Mouse (Mus musculus) stomach, embryonic 14.5 days (tissue): Measurements from ENCODE around the gene Lix1. TPM values are rescaled to one million over a fixed set of nuclear protein-coding genes. Genes with fewer than 3 reads are reported as not detected.
"Not testable (repeated sequence)": the region's sequence is repeated elsewhere in the genome, so short reads cannot be mapped to it uniquely, and the experiment has no call there.

Source experiments
- ATAC-seq: fragments of 200-750 bp; cut with Nextera tagmentation; 2 replicates; pipeline ENCODE4 v1.8.0; 2017; ENCODE audit warnings: low read depth, moderate TSS enrichment; ENCODE audit not compliant: insufficient number of reproducible peaks, insufficient read depth, low FRiP score
- H3K27ac ChIP-seq: fragments of 300-500 bp; sonication (generic); 2 replicates; pipeline ENCODE4 v1.5.1; 2014; ENCODE audit warnings: mild to moderate bottlenecking, low read length, moderate library complexity, mixed read lengths
- H3K27me3 ChIP-seq: fragments of 300-500 bp; sonication (generic); 2 replicates; pipeline ENCODE4 v1.6.1; 2014; ENCODE audit warnings: low read length, control low read depth, mixed read lengths; ENCODE audit not compliant: control insufficient read depth, insufficient read depth
- H3K36me3 ChIP-seq: fragments of 300-500 bp; sonication (generic); 2 replicates; pipeline ENCODE4 v1.6.1; 2014; ENCODE audit warnings: mild to moderate bottlenecking, control low read depth, low read length, moderate library complexity, mixed read lengths; ENCODE audit not compliant: control insufficient read depth, insufficient read depth
- H3K4me1 ChIP-seq: fragments of 300-500 bp; sonication (generic); 2 replicates; pipeline ENCODE4 v1.6.1; 2014; ENCODE audit warnings: low read length, control low read depth, mixed read lengths; ENCODE audit not compliant: control insufficient read depth, insufficient read depth
- H3K4me2 ChIP-seq: fragments of 300-500 bp; sonication (generic); replicated peaks from 2 replicates; pipeline ENCODE4 v1.6.1; 2014; ENCODE audit warnings: low read depth, low read length, control low read depth
- H3K4me3 ChIP-seq: fragments of 300-500 bp; sonication (generic); 2 replicates; pipeline ENCODE4 v1.5.1; 2014; ENCODE audit warnings: low read depth, low read length, control low read depth
- H3K9ac ChIP-seq: fragments of 300-500 bp; sonication (generic); replicated peaks from 2 replicates; pipeline ENCODE4 v1.6.1; 2014; ENCODE audit warnings: low read depth, mild to moderate bottlenecking, control low read depth, low read length, moderate library complexity, mixed read lengths
- H3K9me3 ChIP-seq: fragments of 300-500 bp; sonication (generic); 2 replicates; pipeline ENCODE4 v1.6.1; 2016; ENCODE audit warnings: low read depth, low read length, control low read depth; ENCODE audit not compliant: control insufficient read depth
- WGBS: fragments of 180-500 bp; shearing (Covaris S2); extraction: QIAGEN DNeasy Blood & Tissue Kit; methylation state at CpG from one replicate; pipeline ENCODE4 v1.1.7; 2014; 5-methylcytosine and 5-hydroxymethylcytosine counted together
- polyA plus RNA-seq: library from polyadenylated mRNA; unstranded; fragments of >200 nt; fragmentation: Nextera tagmentation; extraction: Ambion mirVana; gene quantifications from 2 replicates; pipeline ENCODE4 v1.2.1, GENCODE M21; 2014

The Lix1 gene
- polyA plus RNA-seq, 1 experiment from 2014 or later = 7.9 TPM

- Histone ChIP-seq H3K4me3 (no peak overlapping the region), H3K4me1 (peaks cover 3% of the 10 kb centered on the region; the same call in 1 of the 2 replicates), H3K27me3 (no peaks in the 10 kb centered on the region), H3K4me2 (0 out of 2 replicates have a peak overlapping the region, but pooled peaks have one; percentile 20), H3K9me3 (no peaks in the 10 kb centered on the region), H3K27ac (0 out of 2 replicates have a peak overlapping the region, but pooled peaks have one; percentile 7), H3K36me3 (no peaks in the 10 kb centered on the region), H3K9ac (no peak overlapping the region)
- peak; percentile 63; the same call in 1 of the 2 replicates for ATAC-seq
- 29% methylated on average over 7 of the region's 7 CpGs for WGBS
Measured at GRCm38 (mm10) chr17:17491622-17492001, 89.1 kb downstream of the Lix1 start.

- Histone ChIP-seq H3K9me3 (no peaks in the 10 kb centered on the region), H3K27me3 (no peaks in the 10 kb centered on the region), H3K4me1 (peaks cover 3% of the 10 kb centered on the region; the same call in 1 of the 2 replicates), H3K4me3 (no peak overlapping the region), H3K9ac (no peak overlapping the region), H3K4me2 (no peak overlapping the region), H3K27ac (no peak overlapping the region), H3K36me3 (no peaks in the 10 kb centered on the region)
- no peak for ATAC-seq
- 72% methylated on average over 8 of the region's 8 CpGs for WGBS
Measured at GRCm38 (mm10) chr17:17492116-17492515, 89.6 kb downstream of the Lix1 start.

- not testable (repeated sequence) for H3K4me1 ChIP-seq, H3K9me3 ChIP-seq, H3K36me3 ChIP-seq, H3K27ac ChIP-seq, H3K9ac ChIP-seq, H3K4me3 ChIP-seq, H3K27me3 ChIP-seq, H3K4me2 ChIP-seq, ATAC-seq
Measured at GRCm38 (mm10) chr17:17496234-17496633, 93.8 kb downstream of the Lix1 start.

GRCm38 (mm10) chr17:17496730-17497129 is 94.3 kb downstream of the Lix1 start:
- no peak overlapping the region for H3K27ac ChIP-seq
- no peaks in the 10 kb centered on the region for H3K4me1 ChIP-seq
- H3K27me3 ChIP-seq = no peaks in the 10 kb centered on the region
- no peak overlapping the region for H3K9ac ChIP-seq
- no peaks in the 10 kb centered on the region for H3K9me3 ChIP-seq
- H3K4me2 ChIP-seq = no peak overlapping the region
- no peaks in the 10 kb centered on the region for H3K36me3 ChIP-seq
- no peak overlapping the region for H3K4me3 ChIP-seq
- 91% methylated on average over 7 of the region's 7 CpGs for WGBS
- no peak for ATAC-seq

- Histone ChIP-seq H3K9ac (no peak overlapping the region), H3K4me1 (no peaks in the 10 kb centered on the region), H3K27ac (no peak overlapping the region), H3K9me3 (no peaks in the 10 kb centered on the region), H3K4me3 (no peak overlapping the region), H3K4me2 (no peak overlapping the region), H3K36me3 (no peaks in the 10 kb centered on the region), H3K27me3 (no peaks in the 10 kb centered on the region)
- ATAC-seq = no peak
- 16% methylated on average over 1 of the region's 1 CpGs for WGBS
Measured at GRCm38 (mm10) chr17:17498848-17499247, 96.4 kb downstream of the Lix1 start.

- ATAC-seq = no peak
- no peaks in the 10 kb centered on the region for H3K27me3 ChIP-seq
- H3K4me2 ChIP-seq = no peak overlapping the region
- WGBS = 67% methylated on average over 3 of the region's 3 CpGs
- H3K9me3 ChIP-seq = no peaks in the 10 kb centered on the region
- no peaks in the 10 kb centered on the region for H3K4me1 ChIP-seq
- H3K9ac ChIP-seq = no peak overlapping the region
- H3K4me3 ChIP-seq = no peak overlapping the region
- H3K27ac ChIP-seq = no peak overlapping the region
- H3K36me3 ChIP-seq = no peaks in the 10 kb centered on the region
Measured at GRCm38 (mm10) chr17:17499278-17499677, 96.8 kb downstream of the Lix1 start.

- no peaks in the 10 kb centered on the region for H3K4me1 ChIP-seq
- H3K4me2 ChIP-seq = no peak overlapping the region
- H3K4me3 ChIP-seq = no peak overlapping the region
- H3K9me3 ChIP-seq = no peaks in the 10 kb centered on the region
- no peaks in the 10 kb centered on the region for H3K27me3 ChIP-seq
- H3K9ac ChIP-seq = no peak overlapping the region
- H3K27ac ChIP-seq = no peak overlapping the region
- WGBS = 70% methylated on average over 8 of the region's 10 CpGs
- no peak for ATAC-seq
- H3K36me3 ChIP-seq = no peaks in the 10 kb centered on the region
Measured at GRCm38 (mm10) chr17:17506677-17507076, 104.2 kb downstream of the Lix1 start.

Other genes with a start within 250 kb of the Lix1 start
- 29.0 and 31.3 TPM in 2 replicates for gene Riok2, start 28.4 kb upstream of the Lix1 start, polyA plus RNA-seq
- 18.3 and 20.2 TPM in 2 replicates for gene Lnpep, start 222.4 kb downstream of the Lix1 start, polyA plus RNA-seq